Mouse (Mus musculus) brown adipose tissue, adult 24 weeks (tissue): Measurements from ENCODE around the gene Josd2. TPM values are rescaled to one million over a fixed set of nuclear protein-coding genes. Genes with fewer than 3 reads are reported as not detected.

ENCODE experiments used
- H3K27ac ChIP-seq: fragments of 200-500 bp; replicated peaks from 2 replicates; pipeline ENCODE4 v1.5.1; 2012; ENCODE audit warnings: low read depth, mild to moderate bottlenecking, low read length
- H3K4me1 ChIP-seq: fragments of 200-500 bp; 2 replicates; pipeline ENCODE4 v1.6.1; 2012; ENCODE audit warnings: low read length, mixed read lengths; ENCODE audit not compliant: control insufficient read depth, insufficient read depth, insufficient read length
- H3K4me3 ChIP-seq: fragments of 200-500 bp; 2 replicates; pipeline ENCODE4 v1.5.1; 2012; ENCODE audit warnings: low read depth, mild to moderate bottlenecking, low read length, moderate library complexity; ENCODE audit not compliant: insufficient read depth
- polyA plus RNA-seq: library from polyadenylated mRNA; stranded (reverse); fragments of >200 nt; gene quantifications from 2 replicates; pipeline ENCODE4 v1.2.4, GENCODE M21; 2012; ENCODE audit not compliant: missing spikeins, insufficient read depth, insufficient read length

Josd2 gene
- polyA plus RNA-seq, 1 experiment = 29.4 TPM

GRCm38 (mm10) chr7:44482836-44483435 lies 15.2 kb downstream of the Josd2 start:
- H3K4me3 ChIP-seq = no peak overlapping the region
- no peak overlapping the region for H3K27ac ChIP-seq
- H3K4me1 ChIP-seq = no peaks in the 10 kb centered on the region

GRCm38 (mm10) chr7:44484109-44484508 lies 16.3 kb downstream of the Josd2 start:
- H3K4me1 ChIP-seq = no peaks in the 10 kb centered on the region
- H3K4me3 ChIP-seq = no peak overlapping the region
- no peak overlapping the region for H3K27ac ChIP-seq

GRCm38 (mm10) chr7:44484841-44485571 lies 17.2 kb downstream of the Josd2 start:
- Histone ChIP-seq H3K27ac (no peak overlapping the region), H3K4me3 (no peak overlapping the region), H3K4me1 (no peaks in the 10 kb centered on the region)

GRCm38 (mm10) chr7:44485572-44486195 lies 17.9 kb downstream of the Josd2 start:
- H3K4me3 ChIP-seq = no peak overlapping the region
- H3K27ac ChIP-seq = no peak overlapping the region
- no peaks in the 10 kb centered on the region for H3K4me1 ChIP-seq

- H3K27ac ChIP-seq = no peak overlapping the region
- no peaks in the 10 kb centered on the region for H3K4me1 ChIP-seq
- no peak overlapping the region for H3K4me3 ChIP-seq
Observed at GRCm38 (mm10) chr7:44486927-44487575, 19.3 kb downstream of the Josd2 start.

- Histone ChIP-seq H3K4me3 (no peak overlapping the region), H3K27ac (no peak overlapping the region), H3K4me1 (no peaks in the 10 kb centered on the region)
Observed at GRCm38 (mm10) chr7:44487936-44488335, 20.2 kb downstream of the Josd2 start.

- Histone ChIP-seq H3K4me1 (no peaks in the 10 kb centered on the region), H3K4me3 (no peak overlapping the region), H3K27ac (no peak overlapping the region)
Observed at GRCm38 (mm10) chr7:44488545-44488944, 20.8 kb downstream of the Josd2 start.

GRCm38 (mm10) chr7:44490281-44490680 lies 22.5 kb downstream of the Josd2 start:
- peaks cover 2% of the 10 kb centered on the region for H3K4me1 ChIP-seq
- no peak overlapping the region for H3K4me3 ChIP-seq

GRCm38 (mm10) chr7:44491391-44491790 lies 23.6 kb downstream of the Josd2 start:
- no peak overlapping the region for H3K27ac ChIP-seq
- H3K4me3 ChIP-seq = no peak overlapping the region
- peaks cover 7% of the 10 kb centered on the region for H3K4me1 ChIP-seq

More at GRCm38 (mm10) chr7:44490281-44490680, 22.5 kb downstream of the Josd2 start:
- H3K27ac ChIP-seq = no peak overlapping the region

GRCm38 (mm10) chr7:44492166-44492826 lies 24.5 kb downstream of the Josd2 start:
- H3K4me3 ChIP-seq = no peak overlapping the region
- peaks cover 7% of the 10 kb centered on the region for H3K4me1 ChIP-seq
- H3K27ac ChIP-seq = no peak overlapping the region

- Histone ChIP-seq H3K27ac (no peak overlapping the region), H3K4me3 (no peak overlapping the region), H3K4me1 (peaks cover 7% of the 10 kb centered on the region)
Observed at GRCm38 (mm10) chr7:44494681-44495080, 26.9 kb downstream of the Josd2 start.

GRCm38 (mm10) chr7:44495086-44495485 lies 27.3 kb downstream of the Josd2 start:
- peaks cover 7% of the 10 kb centered on the region for H3K4me1 ChIP-seq
- H3K27ac ChIP-seq = no peak overlapping the region
- H3K4me3 ChIP-seq = no peak overlapping the region

- peak within 1 kb of the TSS; percentile 86 for H3K27ac ChIP-seq
- peaks cover 7% of the 10 kb centered on the region for H3K4me1 ChIP-seq
- peak within 1 kb of the TSS; percentile 97 for H3K4me3 ChIP-seq
Observed at GRCm38 (mm10) chr7:44495992-44496770, 28.4 kb downstream of the Josd2 start, which contains the start of the genes Emc10 and Fam71e1. Emc10 (minus strand) TSS chr7:44496529. Fam71e1 (plus strand) TSS chr7:44496581.

- Histone ChIP-seq H3K4me3 (peak overlapping the region; percentile 97), H3K27ac (peak overlapping the region; percentile 59), H3K4me1 (peaks cover 7% of the 10 kb centered on the region)
Observed at GRCm38 (mm10) chr7:44496771-44497109, 29.0 kb downstream of the Josd2 start.
